Mouse (Mus musculus): ENCODE measurements around the gene Medag. TPM values are rescaled to one million over a fixed set of nuclear protein-coding genes. Genes with fewer than 3 reads are reported as not detected.

Medag gene
- total RNA-seq, 2 experiments from 2014 or later: 12.6 to 15.1 TPM

DNA sequence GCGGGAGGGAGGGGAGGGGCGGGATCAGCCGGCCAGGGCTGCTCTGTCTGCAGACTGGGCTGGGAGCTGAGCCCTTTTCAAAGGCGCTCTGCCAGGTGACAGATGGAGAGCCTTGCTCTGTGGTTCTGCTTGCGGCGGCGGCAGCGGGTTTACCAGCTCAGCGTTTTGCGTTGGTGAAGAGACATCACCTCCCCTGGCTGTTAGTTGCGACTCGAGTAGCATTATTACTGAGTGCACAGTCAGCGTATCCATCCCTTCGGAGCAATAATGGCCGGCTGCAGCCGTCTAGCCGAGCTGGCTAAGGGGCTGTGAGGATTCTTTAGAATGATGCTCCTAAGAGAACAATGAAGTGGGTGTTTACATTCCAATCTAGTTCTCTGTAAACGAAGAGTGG, 28.6 kb downstream of the Medag start:
- intact Hi-C loops (cut with DNase I): no loop called here
- TF ChIP-seq CTCF (IDR thresholded peaks at IDR 0.05): no peak
- Histone ChIP-seq H3K27ac (peak overlapping the region; percentile 56), H3K4me3 (peak overlapping the region; percentile 66)
- peak; percentile 72 for DNase-seq

DNA sequence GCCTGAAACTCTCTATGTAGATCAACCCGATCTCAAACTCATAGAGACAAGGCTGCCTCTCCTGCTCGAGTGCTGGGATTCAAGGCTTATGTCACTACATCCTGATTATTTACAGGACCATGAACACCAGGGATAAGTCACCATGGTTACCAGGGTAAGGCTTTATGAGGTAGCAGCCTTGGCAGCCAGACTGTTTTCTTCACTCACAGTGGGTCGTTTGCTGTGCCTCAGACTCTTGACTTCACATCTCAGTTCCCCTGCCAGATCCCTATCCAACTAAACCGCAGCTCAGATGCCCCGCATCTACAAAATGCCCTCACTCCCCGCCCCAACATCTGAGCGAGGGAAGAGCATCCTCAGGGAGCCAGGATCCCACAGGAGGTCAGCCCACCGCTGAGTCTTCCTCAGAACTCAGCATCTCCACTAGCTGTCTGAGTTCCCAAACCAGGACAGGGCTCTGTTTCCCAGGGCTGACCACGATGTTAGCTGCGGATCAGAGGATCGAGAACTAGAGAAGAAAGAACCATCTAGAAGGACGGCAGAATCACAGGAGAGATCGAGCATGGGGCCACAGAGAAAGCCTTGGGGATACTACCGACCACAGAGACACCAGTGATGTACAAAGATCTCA, 30.2 kb downstream of the Medag start:
- no peak overlapping the region for H3K4me3 ChIP-seq
- no peak for DNase-seq
- intact Hi-C loops (cut with DNase I): no loop called here
- no peak for TF ChIP-seq CTCF (IDR thresholded peaks at IDR 0.05)
- H3K27ac ChIP-seq: no peak overlapping the region

DNA sequence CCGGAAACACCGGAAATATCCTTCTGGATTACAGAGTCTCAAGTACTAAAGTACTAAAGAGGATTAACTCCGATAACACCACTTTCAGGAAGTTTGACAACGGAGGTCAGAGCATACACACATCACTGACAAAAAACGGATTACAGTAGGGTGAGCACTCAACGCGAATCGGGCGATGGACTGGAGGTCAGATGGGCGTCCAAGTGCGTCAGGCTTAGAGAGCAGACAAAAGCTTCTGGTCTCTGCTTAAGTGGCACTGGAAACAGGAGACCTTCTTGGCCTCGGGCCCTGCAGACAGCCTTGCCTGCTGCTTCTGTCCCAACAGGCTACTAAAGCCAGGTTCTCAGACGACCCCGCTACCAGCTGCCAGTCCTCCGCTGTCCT, 30.7 kb downstream of the Medag start:
- intact Hi-C loops (cut with DNase I): no loop called here
- no peak overlapping the region for H3K27ac ChIP-seq
- DNase-seq: no peak
- TF ChIP-seq CTCF (IDR thresholded peaks at IDR 0.05): no peak
- H3K4me3 ChIP-seq: no peak overlapping the region

DNA sequence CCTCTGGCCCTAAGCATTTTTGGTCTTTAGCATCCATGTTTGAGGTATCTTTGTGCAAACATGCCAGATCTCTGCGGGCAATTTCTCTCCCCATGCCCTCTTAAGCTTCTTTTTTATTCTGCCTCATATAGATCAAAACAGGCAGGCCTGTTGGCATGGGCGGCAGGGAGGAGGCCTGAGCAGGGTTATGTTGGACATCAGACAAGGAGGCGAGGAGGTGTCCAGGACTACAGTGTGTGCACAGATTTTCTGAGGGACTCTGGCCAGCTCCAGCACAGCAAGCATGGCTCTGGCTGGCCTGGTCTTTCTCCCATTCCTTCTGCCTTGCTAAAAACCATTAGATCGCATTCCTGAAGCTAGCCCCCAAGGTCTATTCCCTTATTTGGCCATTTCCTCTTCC, 32.9 kb downstream of the Medag start:
- intact Hi-C loops (cut with DNase I): no loop called here
- no peak overlapping the region for H3K27ac ChIP-seq
- DNase-seq: no peak
- TF ChIP-seq CTCF (IDR thresholded peaks at IDR 0.05): no peak
- H3K4me3 ChIP-seq: no peak overlapping the region

DNA sequence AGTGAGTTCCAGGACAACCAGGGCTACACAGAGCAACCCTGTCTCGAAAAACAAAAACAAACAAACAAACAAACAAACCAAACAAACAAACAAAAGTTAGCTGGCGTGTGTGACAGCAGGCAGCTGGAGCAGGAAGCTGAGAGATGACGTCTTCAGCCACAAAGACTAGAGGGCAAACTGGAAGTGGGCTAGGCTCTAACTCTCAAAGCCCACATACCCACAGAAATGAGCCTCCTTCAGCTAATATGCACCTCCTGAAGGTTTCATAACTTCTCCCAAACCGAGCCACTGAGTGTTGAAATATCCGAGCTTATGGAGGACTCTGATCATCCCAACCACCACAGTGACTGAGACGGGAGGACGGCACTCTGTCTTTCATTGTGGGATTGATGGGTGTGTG, 34.9 kb downstream of the Medag start:
- no peak for DNase-seq
- Histone ChIP-seq H3K4me3 (no peak overlapping the region), H3K27ac (no peak overlapping the region)
- intact Hi-C loops (cut with DNase I): no loop called here
- no peak for TF ChIP-seq CTCF (IDR thresholded peaks at IDR 0.05)

DNA sequence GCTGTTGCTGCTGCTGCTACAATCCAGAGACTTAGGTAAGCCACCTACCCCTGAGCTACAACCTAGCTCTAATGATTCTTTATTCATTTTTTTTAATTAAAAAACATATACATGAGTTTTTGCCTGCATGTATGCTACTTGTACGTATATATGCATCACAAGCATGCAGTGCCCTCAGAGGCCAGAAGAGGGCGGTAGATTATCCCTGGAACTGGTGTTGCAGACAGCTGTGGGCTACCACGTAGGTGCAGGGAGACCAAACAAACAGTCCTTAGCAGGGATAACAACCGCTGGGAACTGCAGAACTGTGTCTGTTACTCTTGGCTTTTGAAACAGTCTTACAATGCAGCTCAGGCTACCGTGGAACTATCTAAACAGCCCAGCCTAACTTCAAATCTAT, 36.2 kb downstream of the Medag start:
- intact Hi-C loops (cut with DNase I): no loop called here
- no peak overlapping the region for H3K4me3 ChIP-seq
- TF ChIP-seq CTCF (IDR thresholded peaks at IDR 0.05): peak; percentile 27; the same call in 1 of the 2 replicates
- no peak for DNase-seq
- H3K27ac ChIP-seq: no peak overlapping the region

DNA sequence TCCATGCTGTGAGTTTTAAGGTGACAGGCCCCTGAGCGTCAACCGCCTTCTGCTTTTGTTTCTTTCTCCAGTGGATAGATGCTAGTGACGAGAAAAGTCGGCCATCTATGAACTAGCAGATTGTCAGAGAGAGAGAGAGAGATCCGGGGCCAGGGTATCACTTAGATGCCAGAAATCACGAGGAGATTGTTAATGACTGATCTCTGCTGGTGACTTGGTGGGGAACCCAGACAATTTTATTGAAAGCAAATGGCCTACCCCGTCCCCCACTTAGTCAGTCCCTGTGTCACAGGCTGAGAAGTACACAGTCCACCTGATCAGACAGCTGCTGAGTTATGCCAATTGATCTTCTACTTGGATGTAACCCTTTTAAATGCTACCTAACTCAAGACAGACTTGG, 37.9 kb downstream of the Medag start:
- no peak for TF ChIP-seq CTCF (IDR thresholded peaks at IDR 0.05)
- intact Hi-C loops (cut with DNase I): no loop called here
- DNase-seq: no peak
- Histone ChIP-seq H3K4me3 (no peak overlapping the region), H3K27ac (no peak overlapping the region)

DNA sequence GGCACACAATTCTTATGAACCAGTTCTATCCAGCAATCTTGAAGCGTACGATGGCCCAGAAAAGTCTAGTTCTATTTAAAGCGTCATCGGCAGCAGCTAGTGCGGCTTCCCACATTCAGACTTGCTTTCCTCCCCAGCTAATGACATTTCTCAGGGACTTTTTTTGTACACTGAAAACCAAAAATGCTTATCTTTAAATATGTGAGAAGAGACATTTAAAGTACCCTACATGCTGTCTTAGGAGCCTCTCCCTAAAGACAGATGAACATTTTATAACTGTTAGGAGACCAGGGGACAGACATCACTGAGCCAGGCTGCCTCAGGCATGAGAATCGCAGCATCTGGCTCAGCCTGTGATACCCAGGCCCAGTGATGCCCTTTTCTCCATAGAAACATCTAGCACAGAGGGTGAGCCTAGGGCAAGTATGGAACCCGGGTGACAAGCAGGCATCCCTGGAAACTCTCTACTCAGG, 39.7 kb downstream of the Medag start:
- intact Hi-C loops (cut with DNase I): no loop called here
- TF ChIP-seq CTCF (IDR thresholded peaks at IDR 0.05): no peak
- Histone ChIP-seq H3K27ac (no peak overlapping the region), H3K4me3 (no peak overlapping the region)
- no peak for DNase-seq

DNA sequence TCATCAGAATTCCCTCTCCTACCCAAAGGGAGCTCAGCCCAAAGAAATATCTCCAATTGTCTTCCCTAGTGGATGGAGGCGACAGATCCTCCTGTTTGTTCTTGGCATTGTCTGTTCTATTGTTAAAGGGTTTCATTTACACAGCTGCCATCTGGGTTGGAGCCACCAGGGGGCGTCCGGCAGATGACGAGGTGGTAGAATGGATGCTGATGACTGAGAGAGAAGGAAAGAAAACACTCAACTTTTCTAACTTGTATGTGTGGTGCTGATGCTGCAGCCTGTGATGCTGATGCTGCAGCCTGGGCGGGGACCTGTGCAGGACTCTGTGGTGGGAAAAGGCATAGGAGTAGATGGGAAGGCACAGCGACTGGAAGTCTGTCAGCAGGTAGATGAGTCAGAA, 42.7 kb downstream of the Medag start:
- intact Hi-C loops (cut with DNase I): loop anchor here (1.0 kb wide), 1 partner anchor 70 kb away; no protein-coding TSS in a partner anchor
- peak; percentile 90 for TF ChIP-seq CTCF (IDR thresholded peaks at IDR 0.05)

DNA sequence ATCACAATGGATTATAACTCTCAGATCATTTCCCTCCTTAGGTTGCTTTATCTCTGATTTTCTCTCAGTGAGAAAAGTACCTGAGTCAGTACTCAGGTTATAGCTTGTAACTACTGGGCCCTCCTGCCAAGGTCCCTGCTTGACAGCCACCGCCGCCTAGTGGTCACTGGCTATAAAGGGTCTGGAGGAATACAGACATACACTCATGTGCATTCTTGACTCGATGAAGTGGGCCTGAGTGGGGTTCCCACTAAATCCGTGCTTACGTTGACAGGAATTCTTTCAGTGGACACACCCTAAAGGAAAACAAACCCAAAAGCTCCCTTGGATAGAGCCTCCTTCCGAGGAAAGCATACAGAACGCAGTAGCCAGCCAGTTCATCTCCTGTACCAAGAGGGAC, 45.0 kb downstream of the Medag start:
- no peak overlapping the region for H3K4me3 ChIP-seq
- intact Hi-C loops (cut with DNase I): no loop called here
- H3K27ac ChIP-seq: no peak overlapping the region
- no peak for TF ChIP-seq CTCF (IDR thresholded peaks at IDR 0.05)
- no peak for DNase-seq

More for the DNA sequence above, 42.7 kb downstream of the Medag start:
- Histone ChIP-seq H3K27ac (no peak overlapping the region), H3K4me3 (no peak overlapping the region)
- peak; percentile 72 for DNase-seq

DNA sequence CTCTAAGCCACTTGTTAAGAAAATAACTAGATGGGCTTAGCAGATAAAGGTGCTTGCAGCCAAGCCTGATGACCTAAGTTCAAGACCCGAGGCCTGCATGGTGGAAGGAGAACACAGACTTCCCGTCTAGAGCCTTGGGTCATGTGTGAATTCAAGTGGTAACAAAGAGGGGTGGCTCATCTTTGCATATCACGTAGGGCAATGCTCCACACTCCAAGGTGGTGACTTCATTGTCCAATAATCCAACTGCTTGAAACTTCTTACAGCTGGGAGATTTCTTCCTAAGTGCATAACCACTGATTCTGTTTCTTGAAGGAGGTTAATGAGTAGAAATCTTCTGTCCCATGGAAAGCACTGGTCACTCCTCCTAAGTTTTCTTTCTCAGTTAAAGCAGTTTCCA, 50.5 kb downstream of the Medag start:
- Histone ChIP-seq H3K27ac (no peak overlapping the region), H3K4me3 (no peak overlapping the region)
- DNase-seq: no peak
- intact Hi-C loops (cut with DNase I): no loop called here
- TF ChIP-seq CTCF (IDR thresholded peaks at IDR 0.05): no peak

DNA sequence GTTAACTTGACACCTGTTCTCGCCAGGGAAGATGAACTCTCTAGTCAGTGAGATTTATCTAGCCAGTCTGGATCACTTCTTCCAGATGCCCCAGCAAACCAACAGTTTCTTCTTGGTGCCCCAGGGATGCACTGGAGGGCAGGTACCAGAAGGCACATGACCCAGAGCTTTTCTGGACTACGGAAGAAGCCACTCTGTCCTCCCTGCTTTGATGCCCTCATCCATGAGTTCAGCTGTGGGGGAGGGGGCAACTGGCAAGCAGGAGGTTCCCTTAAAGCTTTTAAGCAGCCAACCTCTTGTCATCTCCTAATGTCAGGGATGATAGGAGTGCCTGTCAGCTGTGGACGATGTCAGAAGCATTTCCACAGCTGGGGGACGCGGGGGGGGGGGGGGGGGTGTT, 53.8 kb downstream of the Medag start:
- Histone ChIP-seq H3K4me3 (no peak overlapping the region), H3K27ac (no peak overlapping the region)
- no peak for DNase-seq
- TF ChIP-seq CTCF (IDR thresholded peaks at IDR 0.05): no peak
- intact Hi-C loops (cut with DNase I): no loop called here

DNA sequence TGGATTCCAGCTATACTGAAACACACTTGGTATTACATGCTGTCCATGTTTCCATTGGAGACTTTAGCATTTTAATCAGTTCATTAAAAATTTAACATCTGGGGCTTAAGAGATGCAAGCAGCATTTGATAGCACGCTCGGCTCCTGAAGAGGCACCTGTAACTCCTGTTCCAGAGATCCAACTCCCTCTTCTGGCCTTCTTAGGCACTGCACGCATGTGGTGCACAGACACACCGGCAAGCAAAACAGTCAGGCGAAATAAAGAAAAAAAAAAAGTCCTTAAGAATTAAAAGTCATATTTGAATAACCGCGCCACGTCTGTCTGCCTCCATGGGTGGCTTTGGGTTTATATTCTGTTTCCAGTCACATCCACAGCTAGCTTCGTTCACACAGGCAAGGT, 62.6 kb downstream of the Medag start:
- no peak for DNase-seq
- intact Hi-C loops (cut with DNase I): no loop called here

DNA sequence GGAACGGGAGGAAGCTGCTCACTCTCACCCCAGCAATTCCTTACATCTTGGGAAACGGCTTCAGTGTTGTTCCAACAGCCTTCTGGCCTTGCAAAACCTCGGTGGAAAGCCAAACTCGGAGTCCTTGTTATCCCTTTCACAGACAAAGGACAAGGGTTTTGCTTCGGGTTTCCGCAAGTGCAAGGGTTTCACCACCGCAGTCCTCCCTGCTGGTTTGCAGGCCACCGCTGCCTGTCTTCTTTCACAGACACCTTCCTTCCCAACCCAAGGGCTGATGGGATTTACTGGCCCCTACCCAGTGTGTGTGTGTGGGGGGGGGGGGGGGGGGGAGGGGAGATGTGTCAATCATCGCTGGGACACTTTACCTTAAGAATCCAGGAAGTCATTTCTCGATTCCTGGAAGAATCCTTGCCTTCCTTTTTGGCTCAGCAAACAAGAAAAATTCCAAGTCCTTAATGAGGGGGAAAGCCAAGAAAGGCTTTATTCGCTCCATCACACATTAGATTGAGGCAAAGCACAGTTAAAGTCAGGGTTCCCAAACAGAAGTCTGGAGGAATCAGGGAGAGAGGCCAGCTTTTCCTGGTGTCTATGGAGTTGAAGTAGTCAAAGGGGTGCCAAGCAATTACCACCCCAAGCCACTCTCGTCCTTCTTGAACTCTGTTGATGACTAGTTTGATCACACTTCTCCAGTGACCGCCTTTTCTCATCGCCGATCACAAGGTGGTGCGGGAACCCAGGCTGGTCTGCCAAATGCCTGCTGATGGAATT, 63.3 kb downstream of the Medag start:
- no peak overlapping the region for H3K27ac ChIP-seq
- H3K4me3 ChIP-seq: no peak overlapping the region
- TF ChIP-seq CTCF (IDR thresholded peaks at IDR 0.05): no peak
- DNase-seq: no peak
- intact Hi-C loops (cut with DNase I): no loop called here

More for the DNA sequence above, 62.6 kb downstream of the Medag start:
- H3K4me3 ChIP-seq: no peak overlapping the region
- no peak for TF ChIP-seq CTCF (IDR thresholded peaks at IDR 0.05)
- no peak overlapping the region for H3K27ac ChIP-seq

Other genes with a start within 250 kb of the Medag start
- 10 to 100 TPM; 29.8 to 32.6 TPM for gene Uspl1, start 227.4 kb upstream of the Medag start, total RNA-seq (2021)
- 100 to 1,000 TPM in 1 of 2 experiments, 10 to 100 TPM in 1; 99.8 to 112 TPM for gene Hmgb1, start 227.3 kb upstream of the Medag start, total RNA-seq (2021)
- gene Alox5ap, start 147.0 kb upstream of the Medag start, total RNA-seq (2021): 1 to 10 TPM; 4.1 to 5.1 TPM
- not detected for gene Tex26, start 27.9 kb downstream of the Medag start, total RNA-seq (2021)
- gene Wdr95, start 116.9 kb downstream of the Medag start, total RNA-seq (2021): under 1 TPM in 1 of 2 experiments, not detected in 1; 0.08 TPM
- gene Hsph1, start 224.6 kb downstream of the Medag start, total RNA-seq (2021): 100 to 1,000 TPM in 1 of 2 experiments, 10 to 100 TPM in 1; 76.6 to 103 TPM

Data from gastrocnemius, adult 2 months (tissue).